Mouse (Mus musculus) mouse embryonic stem cell (cell line): Measurements from ENCODE around the gene Dppa4.

Experiments used
- in situ Hi-C, 2 experiments: fragments of 300-500 bp; cut with MboI; formaldehyde crosslinking; loops; 1 replicate in 1 of 2; 3 replicates in 1 of 2; pipeline ENCODE4 v1.14.3; 2019 to 2020; ENCODE audit warnings: low sequenced_read_pairs in 2 of 2, low pct_unique_long_range_greater_than_20kb in 1 of 2, mixed read lengths in 1 of 2; ENCODE audit not compliant: unreplicated experiment in 1 of 2

The Dppa4 gene

DNA sequence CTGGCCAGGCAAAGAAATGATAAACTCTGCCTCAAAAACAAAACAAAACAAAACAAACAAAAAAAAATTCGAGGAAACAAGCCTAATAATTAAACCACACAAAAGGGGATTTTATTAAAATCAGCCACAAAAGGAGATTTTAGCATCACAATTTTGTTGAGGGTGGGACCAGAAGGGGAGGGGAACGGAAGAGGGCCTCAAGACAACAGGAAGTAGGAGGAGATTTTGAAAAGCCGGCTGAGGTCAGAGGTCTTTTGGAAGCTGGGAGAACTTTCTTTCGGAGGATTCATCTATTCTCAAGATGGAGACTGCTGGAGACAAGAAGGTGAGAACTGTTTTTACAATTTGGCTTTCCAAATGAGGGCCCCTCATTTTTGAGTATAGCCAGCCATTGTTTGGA is at the start of gene Dppa4:
Gene Dppa4 (plus strand): TSS at position 217 of the 400 bp plus-strand sequence.
- in situ Hi-C loops, result loop anchor here in 1 of 2 experiments (5.0 kb wide), 1 partner anchor 34 kb away; no protein-coding TSS in a partner anchor

DNA sequence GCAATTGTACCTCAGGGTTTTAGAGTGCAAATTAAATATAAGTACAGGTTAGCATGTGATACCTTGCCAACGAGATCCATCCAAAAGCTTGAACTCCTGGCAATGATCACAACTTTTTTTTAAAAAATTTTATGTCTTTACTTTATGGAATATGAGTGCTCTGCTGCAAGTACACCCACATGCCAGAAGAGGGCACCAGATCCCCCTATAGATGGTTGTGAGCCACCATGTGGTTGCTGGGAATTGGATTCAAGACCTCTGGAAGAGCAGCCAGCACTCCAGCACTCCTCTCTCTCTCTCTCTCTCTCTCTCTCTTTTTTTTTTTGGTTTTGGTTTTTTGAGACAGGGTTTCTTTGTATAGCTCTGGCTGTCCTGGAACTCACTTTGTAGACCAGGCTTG is 48.5 kb upstream of the Dppa4 start:
- in situ Hi-C loops, result loop anchor here in 1 of 2 experiments (10.0 kb wide), 1 partner anchor 90 kb away; no protein-coding TSS in a partner anchor

DNA sequence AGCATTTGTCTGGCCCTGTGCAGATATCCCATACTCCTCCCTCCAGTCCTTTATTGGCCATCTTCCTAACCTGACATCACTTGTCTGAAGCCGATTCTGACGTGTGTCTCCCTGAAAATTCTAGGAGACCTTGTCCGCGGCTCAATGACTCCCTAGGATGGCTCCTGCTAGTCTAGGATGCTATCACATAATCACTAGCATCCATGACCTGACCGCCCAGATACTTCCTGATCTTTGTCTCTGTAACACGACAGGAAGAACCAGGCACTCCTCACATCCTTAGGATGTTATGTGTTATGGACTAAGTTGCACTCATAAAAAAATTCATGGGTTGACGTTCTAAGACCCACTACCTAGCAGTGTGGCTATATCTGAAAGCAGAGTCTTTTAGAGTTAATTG is 45.9 kb upstream of the Dppa4 start:
- in situ Hi-C loops, result loop anchor here in 1 of 2 experiments (10.0 kb wide), 1 partner anchor 87 kb away; no protein-coding TSS in a partner anchor

DNA sequence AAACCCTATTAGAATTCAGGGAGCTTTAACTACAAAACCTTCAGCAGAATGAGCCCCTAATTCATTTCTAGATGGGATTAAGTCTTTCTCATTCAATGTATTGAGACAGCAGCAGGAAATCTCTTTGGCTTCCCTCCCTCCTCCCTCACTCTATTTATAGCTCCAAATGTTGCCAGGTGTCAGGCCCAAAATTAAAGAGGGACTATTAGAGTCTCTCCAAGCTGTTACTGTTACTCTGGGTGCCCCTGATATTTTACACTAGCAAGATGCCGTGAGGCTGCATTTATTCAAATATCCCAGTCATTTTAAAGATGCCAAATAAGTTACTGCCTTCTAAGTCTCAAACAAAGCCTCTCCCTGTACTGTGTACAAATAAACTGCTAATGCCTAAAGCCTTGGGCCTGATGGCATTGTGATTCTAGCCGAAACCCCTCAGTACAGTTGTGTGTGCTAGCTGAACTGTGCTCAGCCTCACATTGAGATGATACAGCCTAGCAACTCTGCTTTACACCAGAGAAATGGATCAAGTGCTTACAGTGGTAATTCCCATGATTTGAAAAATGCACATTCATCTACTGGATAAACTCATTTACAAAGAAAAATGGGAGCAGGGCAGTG is 36.4 kb upstream of the Dppa4 start:
- in situ Hi-C loops, result no loop called here

DNA sequence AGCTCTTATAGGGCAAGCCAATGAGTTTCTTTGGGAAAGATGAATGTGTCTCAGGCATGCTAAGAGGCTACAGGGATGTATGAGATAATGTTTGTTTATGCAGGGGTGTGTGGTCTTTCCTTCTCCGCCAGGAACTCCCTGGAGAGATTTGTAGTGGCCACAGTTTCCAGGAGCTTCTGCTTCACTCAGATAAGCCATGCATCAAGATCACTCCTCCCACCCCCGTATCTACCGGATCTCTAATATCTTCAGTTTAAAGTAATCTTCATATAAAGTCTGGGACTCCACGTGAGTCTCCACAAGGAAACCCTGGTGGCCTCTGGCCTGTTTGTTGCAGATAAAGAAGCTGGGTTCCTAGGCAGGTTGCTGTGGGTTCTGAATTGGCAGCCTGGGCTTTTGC is 30.7 kb upstream of the Dppa4 start:
- in situ Hi-C loops, result no loop called here

DNA sequence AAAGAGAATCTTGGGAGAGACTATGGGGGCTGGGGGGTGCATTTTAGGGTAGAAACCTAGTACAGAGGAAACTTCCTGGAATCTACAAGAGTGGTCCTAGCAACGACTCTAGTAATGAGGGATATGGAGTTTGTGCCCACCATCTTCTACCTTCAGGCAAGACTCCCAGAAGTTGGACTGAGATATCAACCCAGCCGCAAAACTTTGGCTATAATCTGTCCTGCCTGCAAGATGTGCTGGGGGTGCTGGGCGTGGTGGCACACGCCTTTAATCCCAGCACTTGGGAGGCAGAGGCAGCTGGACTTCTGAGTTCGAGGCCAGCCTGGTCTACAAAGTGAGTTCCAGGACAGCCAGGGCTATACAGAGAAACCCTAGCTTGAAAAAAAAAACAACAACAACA is 28.9 kb upstream of the Dppa4 start:
- in situ Hi-C loops, result no loop called here

DNA sequence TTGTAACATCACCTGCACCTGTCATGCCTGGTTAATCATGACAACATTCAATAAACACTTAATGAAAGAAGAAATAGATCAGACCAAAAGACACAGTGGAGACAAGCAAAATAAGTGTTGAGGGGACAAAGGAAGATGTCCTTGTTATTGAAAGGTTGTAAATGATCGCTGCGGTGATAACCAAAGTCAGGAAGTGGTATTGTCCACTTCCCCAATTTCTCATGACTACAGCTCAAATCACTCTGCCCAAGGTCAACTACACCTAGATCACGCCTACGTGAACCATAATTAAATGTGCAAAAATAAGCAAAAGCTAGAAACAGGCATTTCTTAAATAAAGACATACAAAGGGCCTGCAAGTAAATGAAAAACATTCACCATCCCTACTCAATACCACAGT is 24.0 kb upstream of the Dppa4 start:
- in situ Hi-C loops, result no loop called here

DNA sequence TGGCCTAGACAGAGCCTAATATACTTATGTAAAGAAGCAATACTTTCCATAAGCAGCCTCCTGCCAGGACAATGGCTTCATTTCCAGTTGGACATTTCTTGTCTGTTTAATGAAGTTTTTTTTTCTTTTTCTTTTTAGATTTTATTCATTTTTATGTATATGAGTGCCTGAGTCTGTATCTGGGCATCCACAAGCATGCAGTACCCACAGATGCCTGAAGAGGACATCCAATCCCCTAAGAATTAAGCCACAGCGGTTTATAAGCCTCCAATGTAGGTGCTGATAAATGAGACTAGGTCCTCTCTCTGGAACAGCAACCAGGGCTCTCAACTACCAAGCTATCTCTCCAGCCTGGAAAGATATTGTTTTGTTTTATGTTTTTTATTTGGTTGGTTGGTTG is 20.6 kb upstream of the Dppa4 start:
- in situ Hi-C loops, result no loop called here

DNA sequence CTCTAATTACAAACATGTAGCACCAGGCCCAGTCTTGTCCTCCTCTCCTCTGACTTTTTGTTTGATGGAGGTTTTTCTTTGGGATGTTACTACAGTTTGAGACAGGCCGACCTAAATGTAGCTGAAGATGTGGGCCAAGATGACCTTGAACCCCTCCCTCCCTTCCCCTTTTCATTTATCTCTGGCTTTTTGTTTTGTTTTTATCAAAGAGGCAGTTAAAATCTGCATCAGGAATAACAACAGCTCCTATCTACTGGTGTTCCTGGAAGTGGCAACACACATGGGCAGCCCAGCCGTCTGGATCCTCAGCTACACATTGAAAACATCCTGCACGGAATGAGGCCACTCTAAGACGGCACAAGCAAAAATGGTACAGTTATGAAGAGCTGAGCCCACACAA is 17.7 kb upstream of the Dppa4 start:
- in situ Hi-C loops, result no loop called here

DNA sequence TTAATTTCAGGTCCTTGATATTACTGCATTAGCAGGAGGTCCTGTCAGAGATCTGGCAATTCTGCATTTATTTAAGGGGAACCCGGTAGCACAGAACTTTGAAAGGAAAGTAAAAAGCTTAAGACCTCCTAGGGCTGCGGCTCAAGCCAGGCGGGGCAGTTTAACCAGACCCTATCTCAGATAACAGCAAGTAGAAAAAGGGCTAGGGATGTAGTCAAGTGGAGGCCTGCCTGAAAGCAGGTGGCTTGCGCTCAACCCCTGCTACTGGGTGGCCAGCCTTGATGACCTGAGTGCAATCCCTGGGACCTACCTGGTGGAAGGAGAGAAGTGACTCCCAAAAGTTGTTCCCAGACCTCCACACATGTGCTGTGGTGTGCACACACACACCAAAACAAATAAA is 6.6 kb upstream of the Dppa4 start:
- in situ Hi-C loops, result no loop called here

DNA sequence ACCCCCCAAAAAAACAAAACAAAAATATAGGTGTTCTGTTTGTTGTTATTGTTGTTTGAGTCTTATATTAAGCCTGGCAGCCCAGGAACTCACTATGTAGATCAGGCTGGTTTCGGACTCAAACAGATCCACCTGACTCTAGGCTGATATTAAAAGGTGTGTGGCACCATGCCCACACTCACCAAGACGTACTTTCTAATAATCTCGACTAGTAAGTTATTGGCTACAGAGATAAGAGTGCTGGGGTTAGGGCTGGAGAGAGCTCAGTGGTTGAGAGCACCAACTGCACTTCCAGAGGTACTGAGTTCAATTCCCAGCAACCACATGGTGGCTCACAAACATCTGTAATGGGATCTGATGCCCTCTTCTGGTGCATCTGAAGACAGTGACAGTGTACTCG is 2.6 kb upstream of the Dppa4 start:
- in situ Hi-C loops, result loop anchor here in 1 of 2 experiments (5.0 kb wide), 1 partner anchor 36 kb away; no protein-coding TSS in a partner anchor

DNA sequence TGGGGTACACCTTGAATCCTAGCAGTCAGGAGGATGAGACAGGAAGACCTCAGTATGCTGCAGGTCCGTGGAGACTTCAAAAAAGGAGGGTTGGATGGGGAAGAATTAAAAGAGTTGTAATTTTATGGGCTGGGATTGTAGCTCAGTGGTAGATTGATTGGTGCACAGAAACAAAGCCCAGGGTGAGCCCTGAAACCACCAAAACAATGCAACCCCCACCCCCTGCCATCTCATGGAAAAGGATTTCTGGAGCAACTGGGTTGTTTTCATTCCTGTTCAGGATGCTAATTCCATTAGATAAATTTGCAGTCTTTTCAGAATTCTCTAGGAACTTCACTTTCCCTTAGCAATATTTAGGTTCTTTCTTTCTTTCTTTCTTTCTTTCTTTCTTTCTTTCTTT is 732 bp upstream of the Dppa4 start:
- in situ Hi-C loops, result loop anchor here in 1 of 2 experiments (5.0 kb wide), 1 partner anchor 34 kb away; no protein-coding TSS in a partner anchor

DNA sequence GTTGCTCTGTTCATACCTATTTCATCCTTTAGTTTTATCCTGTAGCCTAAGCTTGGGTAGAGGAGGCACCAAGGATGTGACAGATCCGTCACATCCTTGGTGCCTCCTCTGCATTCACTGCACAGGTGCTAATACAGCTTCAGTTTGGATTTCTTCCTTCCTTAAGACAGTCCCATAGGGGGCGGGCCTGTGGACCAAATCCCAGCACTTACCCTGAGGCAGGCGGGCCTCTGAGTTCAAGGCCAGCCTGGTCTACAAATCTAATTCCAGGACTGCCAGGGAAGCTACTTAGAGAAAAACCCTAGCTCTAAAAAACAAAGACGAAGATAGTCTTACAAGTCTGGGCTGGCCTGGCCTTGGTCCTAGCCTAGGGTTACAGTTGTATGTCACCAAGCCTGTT is 2.0 kb downstream of the Dppa4 start:
- in situ Hi-C loops, result no loop called here

DNA sequence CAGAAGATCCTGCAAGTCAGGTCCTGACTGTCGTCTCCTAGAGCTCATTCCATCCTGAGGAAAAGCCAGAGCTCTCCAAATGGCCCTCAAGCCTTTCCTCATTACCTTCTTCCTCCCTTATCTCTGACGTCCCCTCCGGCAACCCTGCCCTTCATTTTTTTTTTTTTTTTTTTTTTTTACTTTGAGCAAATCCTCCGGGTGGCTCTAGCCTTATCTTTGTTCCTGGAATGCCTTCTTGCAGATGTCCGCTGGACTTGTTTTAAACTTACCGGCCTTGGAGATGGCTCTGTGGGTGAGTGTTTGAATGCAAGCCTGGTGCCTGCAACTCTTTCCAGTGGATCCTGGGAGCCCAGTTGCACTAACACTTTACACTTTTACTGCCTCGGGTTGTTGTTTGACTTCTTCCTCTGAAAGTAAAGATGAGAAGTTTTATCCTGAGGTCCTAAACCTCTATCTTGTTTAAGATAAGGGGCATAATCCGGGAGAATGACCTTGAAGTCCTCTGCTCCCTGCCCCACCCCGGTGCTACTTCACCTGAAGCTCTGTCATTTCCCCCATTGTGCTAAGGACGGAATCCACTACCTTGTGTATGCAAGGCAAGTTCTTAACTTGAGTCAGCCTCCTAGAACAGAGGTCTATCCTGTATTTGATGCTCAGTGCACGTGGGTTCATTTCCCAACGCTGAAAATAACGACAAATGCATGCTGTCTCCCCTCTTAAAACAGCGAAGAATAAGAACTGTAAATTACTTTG is 14.0 kb downstream of the Dppa4 start:
- in situ Hi-C loops, result no loop called here

DNA sequence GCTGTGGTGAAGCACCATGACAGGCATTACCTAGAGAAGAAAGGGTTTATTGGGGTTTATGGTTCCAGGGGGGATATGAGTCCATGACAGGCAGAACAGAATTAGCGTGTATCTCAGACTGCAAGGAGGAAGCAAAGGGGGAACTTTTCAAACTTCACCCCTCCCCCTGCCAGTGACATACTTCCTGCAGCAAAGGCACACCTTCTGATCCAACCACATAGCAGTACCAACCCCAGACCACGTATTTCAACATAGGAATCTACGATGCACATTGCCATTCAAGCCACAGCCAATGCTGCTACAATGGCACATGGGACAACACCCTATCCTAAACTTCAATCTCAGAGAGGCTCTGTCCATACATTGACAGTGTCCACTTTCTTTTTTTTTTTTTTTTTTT is 16.4 kb downstream of the Dppa4 start:
- in situ Hi-C loops, result loop anchor here in 1 of 2 experiments (25.0 kb wide), 1 partner anchor 312 kb away; no protein-coding TSS in a partner anchor

DNA sequence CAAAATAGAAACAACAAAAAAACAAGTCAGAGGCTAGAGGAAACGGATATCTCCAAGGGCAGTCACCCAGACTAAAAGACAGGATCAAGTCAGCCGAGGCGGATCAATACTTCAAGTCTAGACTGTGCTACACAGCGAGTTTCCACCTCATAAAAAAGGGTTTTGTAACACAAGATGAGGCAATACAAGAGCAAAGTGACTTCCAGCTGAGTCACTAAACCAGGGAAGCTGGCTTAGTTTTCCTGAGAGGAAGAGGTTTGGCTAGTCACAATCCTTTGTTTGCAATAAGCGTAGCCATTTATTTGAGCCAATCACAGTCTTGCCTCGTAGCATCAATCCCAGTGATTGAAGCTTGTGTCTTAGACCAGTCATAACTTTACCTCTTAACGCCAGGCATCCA is 20.0 kb downstream of the Dppa4 start, which contains the start of gene Dppa2:
Gene Dppa2 (plus strand): TSS at position 400 of the 400 bp plus-strand sequence.
- in situ Hi-C loops, result loop anchor here in 1 of 2 experiments (25.0 kb wide), 1 partner anchor 309 kb away; no protein-coding TSS in a partner anchor

DNA sequence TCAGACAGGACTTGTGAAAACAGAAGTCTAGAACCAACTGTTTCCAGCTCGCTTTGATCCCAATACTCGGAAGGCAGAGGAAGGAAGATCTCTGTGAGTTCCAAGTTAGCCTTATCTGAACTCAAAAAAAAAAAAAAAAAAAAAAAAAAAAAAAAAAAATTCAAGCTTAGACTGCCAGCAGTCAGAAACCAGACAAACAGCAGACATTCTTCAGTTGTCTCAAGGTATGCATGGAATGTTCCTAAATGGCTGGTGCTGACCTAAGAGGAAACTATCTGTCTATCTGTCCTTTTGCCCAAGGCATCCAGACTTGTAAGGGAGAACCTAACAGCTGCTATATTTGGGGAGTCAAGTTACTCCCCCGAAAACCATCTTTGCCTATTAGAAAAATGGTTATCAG is 20.4 kb downstream of the Dppa4 start:
- in situ Hi-C loops, result loop anchor here in 1 of 2 experiments (25.0 kb wide), 1 partner anchor 308 kb away; no protein-coding TSS in a partner anchor

DNA sequence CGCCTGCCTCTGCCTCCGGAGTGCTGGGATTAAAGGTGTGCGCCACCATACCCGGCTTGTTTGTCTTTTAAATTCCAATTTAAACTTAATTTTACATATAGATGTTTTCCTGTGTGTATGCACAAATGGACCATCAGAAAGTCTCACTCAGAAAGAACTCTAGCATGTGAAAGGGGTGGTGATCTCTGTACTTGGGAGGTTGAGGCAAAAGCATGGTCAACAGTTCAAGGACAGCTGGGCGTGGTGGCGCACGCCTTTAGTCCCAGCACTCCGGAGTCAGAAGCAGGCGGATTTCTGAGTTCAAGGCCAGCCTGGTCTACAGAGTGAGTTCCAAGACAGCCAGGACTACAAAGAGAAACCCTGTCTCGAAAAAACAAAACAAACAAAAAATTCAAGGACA is 25.4 kb downstream of the Dppa4 start:
- in situ Hi-C loops, result loop anchor here in 1 of 2 experiments (25.0 kb wide), 1 partner anchor 303 kb away; no protein-coding TSS in a partner anchor

DNA sequence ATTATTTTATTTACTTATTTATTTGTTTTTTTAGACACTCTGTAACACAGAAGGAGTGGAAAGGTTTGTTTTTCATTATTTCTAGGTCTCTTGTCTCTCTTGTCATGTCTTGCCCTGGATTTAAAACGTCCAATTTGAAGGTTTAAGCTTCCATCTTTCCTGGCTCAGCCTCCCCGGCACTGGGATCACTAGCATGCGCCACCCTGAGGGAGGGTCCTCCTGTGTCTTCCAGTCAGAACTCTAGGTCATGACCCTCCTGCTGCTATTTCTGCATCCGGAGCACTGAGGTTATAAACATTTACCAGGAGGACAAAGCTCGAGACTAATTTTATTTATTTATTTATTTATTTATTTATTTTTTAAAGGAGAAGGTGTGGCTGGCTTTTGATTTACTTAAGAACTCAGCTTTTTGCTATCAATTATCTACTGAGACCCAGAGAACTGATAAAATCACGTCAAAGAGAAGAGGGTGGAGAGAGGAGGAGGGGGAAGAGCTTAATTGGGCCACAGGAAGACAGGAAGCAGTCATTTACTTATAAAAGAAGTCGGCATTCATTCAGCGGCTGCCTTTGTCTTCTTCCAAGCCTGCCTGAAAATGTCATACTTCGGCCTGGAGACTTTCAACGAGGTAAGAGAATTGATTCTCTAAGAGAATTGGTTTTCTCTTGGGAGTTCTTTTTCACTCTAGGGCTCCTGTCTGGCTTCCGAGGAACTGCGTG is 26.5 kb downstream of the Dppa4 start:
- in situ Hi-C loops, result loop anchor here in 1 of 2 experiments (25.0 kb wide), 1 partner anchor 302 kb away; no protein-coding TSS in a partner anchor
